Mouse (Mus musculus) CD4-positive, CD25-positive, alpha-beta regulatory T cell, adult 4 months (primary cell): Measurements from ENCODE around the gene Arid5b. TPM values are rescaled to one million over a fixed set of nuclear protein-coding genes. Genes with fewer than 3 reads are reported as not detected.

Source experiments
- ATAC-seq: one replicate; pipeline ENCODE4 v1.8.0; 2017
- polyA plus RNA-seq, 2 experiments: library from polyadenylated mRNA; unstranded; fragments of 100-300 nt; shearing (Covaris generic); gene quantifications; one replicate each; pipeline ENCODE4 v1.2.1; 2017

Gene Arid5b
- polyA plus RNA-seq, 2 experiments from 2014 or later: 63.9 to 78.6 TPM

- no peak for ATAC-seq
Measured at GRCm38 (mm10) chr10:68134071-68134470, 144.5 kb downstream of the Arid5b start.

- ATAC-seq: no peak
Measured at GRCm38 (mm10) chr10:68132636-68133035, 145.9 kb downstream of the Arid5b start.

- ATAC-seq: no peak
Measured at GRCm38 (mm10) chr10:68132154-68132553, 146.4 kb downstream of the Arid5b start.

- no peak for ATAC-seq
Measured at GRCm38 (mm10) chr10:68129651-68130050, 148.9 kb downstream of the Arid5b start.

GRCm38 (mm10) chr10:68129009-68129408 is 149.5 kb downstream of the Arid5b start:
- no peak for ATAC-seq

GRCm38 (mm10) chr10:68128441-68128848 is 150.1 kb downstream of the Arid5b start:
- ATAC-seq: no peak

GRCm38 (mm10) chr10:68127604-68128256 is 150.8 kb downstream of the Arid5b start:
- ATAC-seq: no peak

GRCm38 (mm10) chr10:68127104-68127503 is 151.4 kb downstream of the Arid5b start:
- ATAC-seq: peak; percentile 12

- no peak for ATAC-seq
Measured at GRCm38 (mm10) chr10:68126551-68126950, 152.0 kb downstream of the Arid5b start.

- peak; percentile 24 for ATAC-seq
Measured at GRCm38 (mm10) chr10:68125919-68126550, 152.5 kb downstream of the Arid5b start.

GRCm38 (mm10) chr10:68124985-68125384 is 153.6 kb downstream of the Arid5b start:
- no peak for ATAC-seq

GRCm38 (mm10) chr10:68123446-68123845 is 155.1 kb downstream of the Arid5b start:
- ATAC-seq: peak; percentile 29

GRCm38 (mm10) chr10:68121960-68122359 is 156.6 kb downstream of the Arid5b start:
- ATAC-seq: no peak

GRCm38 (mm10) chr10:68121251-68121650 is 157.3 kb downstream of the Arid5b start:
- no peak for ATAC-seq

- no peak for ATAC-seq
Measured at GRCm38 (mm10) chr10:68120011-68120410, 158.5 kb downstream of the Arid5b start.

GRCm38 (mm10) chr10:68119285-68119684 is 159.3 kb downstream of the Arid5b start:
- peak; percentile 88 for ATAC-seq

GRCm38 (mm10) chr10:68114955-68115354 is 163.6 kb downstream of the Arid5b start:
- no peak for ATAC-seq

GRCm38 (mm10) chr10:68113645-68114044 is 164.9 kb downstream of the Arid5b start:
- ATAC-seq: no peak

GRCm38 (mm10) chr10:68112983-68113382 is 165.6 kb downstream of the Arid5b start:
- ATAC-seq: no peak

- no peak for ATAC-seq
Measured at GRCm38 (mm10) chr10:68110607-68111006, 167.9 kb downstream of the Arid5b start.

GRCm38 (mm10) chr10:68110182-68110581 is 168.4 kb downstream of the Arid5b start:
- ATAC-seq: no peak

- ATAC-seq: no peak
Measured at GRCm38 (mm10) chr10:68109651-68110050, 168.9 kb downstream of the Arid5b start.

GRCm38 (mm10) chr10:68107716-68108115 is 170.8 kb downstream of the Arid5b start:
- no peak for ATAC-seq

GRCm38 (mm10) chr10:68106351-68106950 is 172.1 kb downstream of the Arid5b start:
- ATAC-seq: no peak
